Mouse (Mus musculus) lung, postnatal 0 days (tissue): ENCODE results near the gene Hoxa9.

Source experiments
- CTCF ChIP-seq: IDR thresholded peaks from 2 replicates; pipeline ENCODE4 v1.5.1; 2016; ENCODE audit warnings: antibody characterized with exemption, mild to moderate bottlenecking
- EP300 ChIP-seq: IDR thresholded peaks from 2 replicates; pipeline ENCODE4 v1.6.1; 2016; ENCODE audit warnings: antibody characterized with exemption, mild to moderate bottlenecking, control low read depth

DNA sequence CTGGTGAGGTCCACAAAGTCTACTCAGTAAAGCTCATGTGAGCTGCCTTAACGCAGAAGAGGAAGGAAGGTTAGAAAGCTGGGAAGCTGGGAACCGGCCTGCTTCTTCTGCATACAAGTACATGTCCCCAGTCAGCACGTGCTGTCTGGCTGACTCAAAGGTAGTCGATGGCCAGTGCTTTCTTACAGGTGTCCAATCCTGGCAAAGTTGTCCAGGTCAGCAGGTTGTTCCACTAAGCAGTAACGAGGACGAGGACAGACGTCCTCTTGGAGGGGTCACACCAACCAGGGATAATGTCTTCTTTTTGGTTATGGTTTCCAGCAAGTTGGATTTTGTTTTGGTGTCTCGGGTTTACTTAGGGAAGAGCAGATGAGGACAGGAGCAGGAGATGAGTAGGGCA is 41.0 kb downstream of the Hoxa9 start:
- no peak for TF ChIP-seq CTCF
- no peak for TF ChIP-seq EP300
